Mouse (Mus musculus): Measurements from ENCODE around the gene Lrrn2. TPM values are rescaled to one million over a fixed set of nuclear protein-coding genes. Genes with fewer than 3 reads are reported as not detected.

The Lrrn2 gene
- polyA plus RNA-seq, 1 experiment from 2014 or later = 3.0 TPM

DNA sequence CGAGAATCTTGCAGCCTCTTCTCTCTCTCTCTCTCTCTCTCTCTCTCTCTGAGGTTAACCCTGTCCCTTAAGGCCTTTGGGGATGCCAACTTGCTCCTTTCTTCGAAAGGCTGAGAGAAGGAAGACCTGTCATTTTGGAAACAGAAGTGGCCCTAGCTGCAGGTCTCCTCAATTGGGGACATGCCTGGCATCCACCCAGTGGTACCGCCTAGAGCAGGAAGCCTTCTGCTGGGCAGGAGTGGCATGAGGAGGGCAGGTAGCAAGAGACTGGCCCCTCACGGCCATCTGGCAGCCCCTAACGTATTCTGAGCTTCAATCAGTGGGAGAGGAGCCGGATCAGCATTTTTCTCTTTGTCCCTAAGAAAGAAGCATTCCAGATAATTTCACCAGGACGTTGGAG lies 9.7 kb upstream of the Lrrn2 start:
- Histone ChIP-seq H3K9ac (replicated peaks; ENCODE audit: low read length) (no peak overlapping the region), H3K9me3 (replicated peaks; ENCODE audit: control insufficient read depth, low read length) (no peaks in the 10 kb centered on the region), H3K4me2 (ENCODE audit: low read depth, low read length) (no peak overlapping the region), H3K27me3 (ENCODE audit: control insufficient read depth, insufficient read depth, low read length) (no peaks in the 10 kb centered on the region), H3K27ac (replicated peaks; ENCODE audit: low read depth, low read length) (no peak overlapping the region), H3K4me1 (ENCODE audit: control insufficient read depth, insufficient read depth, low read length) (no peaks in the 10 kb centered on the region), H3K4me3 (ENCODE audit: low read depth, low read length) (no peak overlapping the region), H3K36me3 (replicated peaks; ENCODE audit: control insufficient read depth, insufficient read depth, low read depth, low read length) (no peaks in the 10 kb centered on the region)
- WGBS = 64% methylated on average over 7 of the region's 7 CpGs
- DNase-seq (ENCODE audit: low spot score) (no peak), ATAC-seq (replicated peaks; ENCODE audit: insufficient number of reproducible peaks, low FRiP score, low TSS enrichment, low read depth) (no peak)

DNA sequence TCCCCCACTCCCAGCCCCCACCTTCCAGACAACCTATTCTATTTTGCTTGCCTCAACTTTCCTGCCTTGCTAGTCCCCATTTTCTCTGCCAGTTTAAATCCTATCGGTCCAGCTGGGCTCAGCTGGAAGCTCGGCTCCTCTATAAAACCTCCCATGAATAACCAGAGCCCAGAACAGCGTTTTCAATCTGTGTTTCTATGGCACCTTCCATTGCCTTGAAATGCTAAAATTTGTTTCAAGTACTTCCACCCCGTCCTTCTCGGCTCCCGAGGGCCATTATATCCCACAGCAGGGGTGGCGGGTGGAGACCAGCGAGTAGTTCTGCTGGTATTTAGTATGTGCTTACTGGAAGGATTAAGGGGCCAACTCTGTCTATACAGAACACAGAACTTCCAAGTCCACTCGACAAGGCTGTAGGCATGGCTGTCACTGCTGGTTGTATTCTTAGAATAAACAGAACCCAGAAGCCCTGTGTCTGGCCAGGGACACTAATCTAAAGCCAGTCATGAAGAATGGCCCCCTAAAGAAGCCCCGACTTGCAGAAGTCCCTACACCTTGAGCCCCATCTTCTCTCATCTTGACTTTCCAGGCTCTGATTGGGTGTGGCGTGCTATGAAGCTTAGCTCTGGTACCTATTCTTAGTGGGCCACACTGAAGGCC lies 992 bp upstream of the Lrrn2 start:
- 19% methylated on average over 11 of the region's 11 CpGs for WGBS
- Histone ChIP-seq H3K36me3 (replicated peaks; ENCODE audit: control insufficient read depth, insufficient read depth, low read depth, low read length) (no peaks in the 10 kb centered on the region), H3K4me2 (ENCODE audit: low read depth, low read length) (no peak overlapping the region), H3K9me3 (replicated peaks; ENCODE audit: control insufficient read depth, low read length) (no peaks in the 10 kb centered on the region), H3K4me1 (ENCODE audit: control insufficient read depth, insufficient read depth, low read length) (peaks cover 8% of the 10 kb centered on the region; the same call in 1 of the 2 replicates), H3K4me3 (ENCODE audit: low read depth, low read length) (no peak overlapping the region), H3K27ac (replicated peaks; ENCODE audit: low read depth, low read length) (no peak overlapping the region), H3K27me3 (ENCODE audit: control insufficient read depth, insufficient read depth, low read length) (peaks cover 27% of the 10 kb centered on the region), H3K9ac (replicated peaks; ENCODE audit: low read length) (no peak overlapping the region)
- ATAC-seq (replicated peaks; ENCODE audit: insufficient number of reproducible peaks, low FRiP score, low TSS enrichment, low read depth) (no peak), DNase-seq (ENCODE audit: low spot score) (no peak)

DNA sequence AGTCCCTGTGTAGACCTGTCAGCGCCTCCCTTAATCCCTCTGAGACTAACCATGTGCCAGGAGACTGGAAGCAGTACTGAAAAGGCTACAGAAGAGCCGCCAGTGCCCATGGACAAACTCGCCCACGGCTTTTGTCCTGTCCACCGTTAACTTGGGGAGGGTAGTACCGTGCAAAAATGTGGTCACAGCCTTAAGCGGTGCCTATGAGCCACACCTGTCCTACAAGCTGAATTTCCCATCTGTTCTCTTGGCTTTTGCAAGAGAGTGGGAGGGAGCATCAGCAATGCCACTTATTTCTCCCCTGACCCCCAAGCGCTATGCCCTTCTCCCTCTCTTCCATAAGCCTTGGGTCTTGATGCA lies 292 bp upstream of the Lrrn2 start:
- Histone ChIP-seq H3K27ac (replicated peaks; ENCODE audit: low read depth, low read length) (no peak overlapping the region), H3K9ac (replicated peaks; ENCODE audit: low read length) (peak overlapping the region; percentile 62; the same call in 1 of the 2 replicates), H3K4me3 (ENCODE audit: low read depth, low read length) (peak overlapping the region; percentile 62), H3K9me3 (replicated peaks; ENCODE audit: control insufficient read depth, low read length) (no peaks in the 10 kb centered on the region), H3K36me3 (replicated peaks; ENCODE audit: control insufficient read depth, insufficient read depth, low read depth, low read length) (no peaks in the 10 kb centered on the region), H3K4me2 (ENCODE audit: low read depth, low read length) (peak overlapping the region; percentile 98), H3K4me1 (ENCODE audit: control insufficient read depth, insufficient read depth, low read length) (peaks cover 8% of the 10 kb centered on the region; the same call in 1 of the 2 replicates), H3K27me3 (ENCODE audit: control insufficient read depth, insufficient read depth, low read length) (peaks cover 27% of the 10 kb centered on the region)
- DNase-seq (ENCODE audit: low spot score) (no peak), ATAC-seq (replicated peaks; ENCODE audit: insufficient number of reproducible peaks, low FRiP score, low TSS enrichment, low read depth) (0 out of 2 replicates have a peak, but pooled peaks have one; percentile 1)
- 3% methylated on average over 8 of the region's 8 CpGs for WGBS

DNA sequence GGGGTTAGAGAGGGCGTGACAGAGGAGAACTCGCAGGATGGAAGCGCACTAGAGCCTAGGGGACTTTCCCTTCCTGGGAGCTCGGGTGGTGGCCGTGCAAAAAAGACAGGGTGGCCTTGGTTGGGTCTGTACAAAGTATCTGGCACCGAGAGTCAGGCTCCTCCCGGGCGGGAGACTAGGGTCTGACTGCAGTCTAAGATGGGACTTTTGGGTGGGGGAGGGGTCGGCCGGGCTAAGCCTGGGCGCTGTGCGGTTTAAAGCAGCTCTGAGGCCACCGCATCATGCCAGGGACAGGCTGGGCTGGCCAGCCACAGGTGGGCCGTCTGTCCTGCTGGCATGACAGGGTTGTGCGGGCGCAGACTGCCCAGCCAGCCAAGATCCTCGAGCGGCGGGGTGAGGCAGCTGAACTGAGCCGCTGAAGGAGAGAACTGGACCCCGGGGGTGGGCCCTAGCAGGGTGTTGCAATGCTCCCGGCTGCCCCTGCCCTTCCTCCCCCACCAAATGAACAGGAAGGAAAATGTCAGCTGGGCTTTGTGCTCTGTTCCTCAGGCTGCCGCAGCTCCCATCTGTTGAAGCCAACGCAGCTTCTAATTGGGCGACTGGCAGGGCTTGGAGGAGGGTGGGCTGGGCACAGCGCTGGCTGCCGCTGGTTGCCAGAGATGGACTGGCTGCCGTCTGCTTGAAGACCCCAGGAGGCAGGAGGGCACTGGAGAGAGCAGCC lies 1.1 kb downstream of the Lrrn2 start:
- peak; percentile 47 for DNase-seq (ENCODE audit: low spot score)
- H3K4me2 ChIP-seq (ENCODE audit: low read depth, low read length) = peak overlapping the region; percentile 98
- H3K9ac ChIP-seq (replicated peaks; ENCODE audit: low read length) = peak overlapping the region; percentile 28
- H3K36me3 ChIP-seq (replicated peaks; ENCODE audit: control insufficient read depth, insufficient read depth, low read depth, low read length) = no peaks in the 10 kb centered on the region
- under 1% methylated on average over 26 of the region's 28 CpGs for WGBS
- H3K4me3 ChIP-seq (ENCODE audit: low read depth, low read length) = peak overlapping the region; percentile 62
- H3K27ac ChIP-seq (replicated peaks; ENCODE audit: low read depth, low read length) = no peak overlapping the region
- peaks cover 27% of the 10 kb centered on the region for H3K27me3 ChIP-seq (ENCODE audit: control insufficient read depth, insufficient read depth, low read length)
- H3K4me1 ChIP-seq (ENCODE audit: control insufficient read depth, insufficient read depth, low read length) = peaks cover 8% of the 10 kb centered on the region; the same call in 1 of the 2 replicates
- peak; percentile 40; the same call in 1 of the 2 replicates for ATAC-seq (replicated peaks; ENCODE audit: insufficient number of reproducible peaks, low FRiP score, low TSS enrichment, low read depth)
- H3K9me3 ChIP-seq (replicated peaks; ENCODE audit: control insufficient read depth, low read length) = no peaks in the 10 kb centered on the region

DNA sequence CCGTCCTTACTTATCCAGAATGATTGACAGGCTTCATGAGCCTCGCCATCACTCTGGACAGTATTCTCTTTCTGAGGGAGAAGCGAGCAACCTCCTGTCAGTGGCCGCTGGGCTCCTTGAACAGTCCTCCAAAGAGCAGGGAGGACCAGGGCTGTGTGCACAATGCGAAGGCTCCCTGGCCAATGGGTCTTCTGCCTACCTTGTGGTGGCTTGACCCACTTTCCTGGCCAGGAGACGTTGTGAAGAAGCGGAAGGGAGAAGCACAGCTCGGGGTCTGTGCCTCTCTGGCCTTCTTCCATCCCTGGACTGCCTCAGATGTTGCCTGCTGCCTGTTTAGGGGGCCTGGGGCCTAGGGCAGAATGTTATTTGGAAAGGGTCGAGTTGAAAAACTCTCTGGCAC lies 1.8 kb downstream of the Lrrn2 start:
- H3K36me3 ChIP-seq (replicated peaks; ENCODE audit: control insufficient read depth, insufficient read depth, low read depth, low read length) = no peaks in the 10 kb centered on the region
- H3K9ac ChIP-seq (replicated peaks; ENCODE audit: low read length) = no peak overlapping the region
- H3K4me1 ChIP-seq (ENCODE audit: control insufficient read depth, insufficient read depth, low read length) = peaks cover 8% of the 10 kb centered on the region; the same call in 1 of the 2 replicates
- H3K9me3 ChIP-seq (replicated peaks; ENCODE audit: control insufficient read depth, low read length) = no peaks in the 10 kb centered on the region
- H3K27me3 ChIP-seq (ENCODE audit: control insufficient read depth, insufficient read depth, low read length) = peaks cover 27% of the 10 kb centered on the region
- no peak for DNase-seq (ENCODE audit: low spot score)
- ATAC-seq (replicated peaks; ENCODE audit: insufficient number of reproducible peaks, low FRiP score, low TSS enrichment, low read depth) = 0 out of 2 replicates have a peak, but pooled peaks have one; percentile 1
- no peak overlapping the region; the same call in 1 of the 2 replicates for H3K4me3 ChIP-seq (ENCODE audit: low read depth, low read length)
- WGBS = 37% methylated on average over 9 of the region's 9 CpGs
- H3K27ac ChIP-seq (replicated peaks; ENCODE audit: low read depth, low read length) = no peak overlapping the region
- H3K4me2 ChIP-seq (ENCODE audit: low read depth, low read length) = peak overlapping the region; percentile 98

DNA sequence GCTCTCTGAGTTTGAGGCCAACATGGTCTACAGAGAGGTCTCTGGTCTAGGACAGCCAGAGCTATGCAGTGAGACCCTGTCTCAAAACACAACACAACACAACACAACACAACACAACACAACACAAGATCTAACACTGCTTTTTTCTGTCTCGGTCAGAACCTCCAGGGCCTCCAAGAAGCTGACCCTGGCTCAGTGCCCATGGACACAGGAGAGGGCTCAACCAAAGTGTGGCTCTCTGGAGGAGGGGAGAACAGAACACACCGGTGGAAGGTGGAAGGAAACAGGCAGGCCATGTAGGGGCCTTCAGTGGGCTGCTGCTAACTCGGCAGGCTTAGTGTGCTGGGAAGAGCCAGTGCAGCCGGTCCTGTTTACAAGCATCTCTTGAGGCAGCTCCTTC lies 5.6 kb downstream of the Lrrn2 start:
- Histone ChIP-seq H3K4me1 (ENCODE audit: control insufficient read depth, insufficient read depth, low read length) (peaks cover 8% of the 10 kb centered on the region; the same call in 1 of the 2 replicates), H3K27ac (replicated peaks; ENCODE audit: low read depth, low read length) (no peak overlapping the region), H3K9me3 (replicated peaks; ENCODE audit: control insufficient read depth, low read length) (no peaks in the 10 kb centered on the region), H3K36me3 (replicated peaks; ENCODE audit: control insufficient read depth, insufficient read depth, low read depth, low read length) (no peaks in the 10 kb centered on the region), H3K4me3 (ENCODE audit: low read depth, low read length) (no peak overlapping the region), H3K27me3 (ENCODE audit: control insufficient read depth, insufficient read depth, low read length) (peaks cover 9% of the 10 kb centered on the region), H3K9ac (replicated peaks; ENCODE audit: low read length) (no peak overlapping the region), H3K4me2 (ENCODE audit: low read depth, low read length) (no peak overlapping the region)
- no peak for DNase-seq (ENCODE audit: low spot score)
- ATAC-seq (replicated peaks; ENCODE audit: insufficient number of reproducible peaks, low FRiP score, low TSS enrichment, low read depth) = no peak
- 40% methylated on average over 4 of the region's 4 CpGs for WGBS

DNA sequence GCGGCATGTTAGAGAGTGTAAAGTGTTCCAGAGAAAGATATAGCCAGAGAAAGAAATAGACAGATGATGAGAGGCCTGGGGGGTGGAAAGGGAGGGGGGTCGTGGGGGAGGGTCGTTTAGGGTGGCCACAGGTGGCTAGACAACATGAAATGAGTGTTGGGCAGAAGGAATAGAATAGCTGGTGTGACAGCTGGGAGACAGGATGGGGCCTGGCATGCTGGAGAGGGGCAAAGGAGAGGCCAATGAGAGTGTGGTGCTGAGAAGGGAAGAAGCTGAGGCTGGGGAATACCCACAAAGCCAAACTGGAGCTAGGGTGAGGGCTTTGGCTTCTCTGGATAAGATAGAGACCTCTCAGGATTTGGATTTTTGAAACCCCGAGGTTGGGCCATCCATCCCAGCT lies 6.6 kb downstream of the Lrrn2 start:
- no peak for DNase-seq (ENCODE audit: low spot score)
- ATAC-seq (replicated peaks; ENCODE audit: insufficient number of reproducible peaks, low FRiP score, low TSS enrichment, low read depth) = no peak
- Histone ChIP-seq H3K4me3 (ENCODE audit: low read depth, low read length) (no peak overlapping the region), H3K36me3 (replicated peaks; ENCODE audit: control insufficient read depth, insufficient read depth, low read depth, low read length) (no peaks in the 10 kb centered on the region), H3K9me3 (replicated peaks; ENCODE audit: control insufficient read depth, low read length) (no peaks in the 10 kb centered on the region), H3K4me1 (ENCODE audit: control insufficient read depth, insufficient read depth, low read length) (0 out of 2 replicates have a peak, but pooled peaks cover 2% of the 10 kb centered on the region), H3K9ac (replicated peaks; ENCODE audit: low read length) (no peak overlapping the region), H3K27me3 (ENCODE audit: control insufficient read depth, insufficient read depth, low read length) (peaks cover 4% of the 10 kb centered on the region), H3K4me2 (ENCODE audit: low read depth, low read length) (no peak overlapping the region), H3K27ac (replicated peaks; ENCODE audit: low read depth, low read length) (no peak overlapping the region)
- 54% methylated on average over 4 of the region's 4 CpGs for WGBS

DNA sequence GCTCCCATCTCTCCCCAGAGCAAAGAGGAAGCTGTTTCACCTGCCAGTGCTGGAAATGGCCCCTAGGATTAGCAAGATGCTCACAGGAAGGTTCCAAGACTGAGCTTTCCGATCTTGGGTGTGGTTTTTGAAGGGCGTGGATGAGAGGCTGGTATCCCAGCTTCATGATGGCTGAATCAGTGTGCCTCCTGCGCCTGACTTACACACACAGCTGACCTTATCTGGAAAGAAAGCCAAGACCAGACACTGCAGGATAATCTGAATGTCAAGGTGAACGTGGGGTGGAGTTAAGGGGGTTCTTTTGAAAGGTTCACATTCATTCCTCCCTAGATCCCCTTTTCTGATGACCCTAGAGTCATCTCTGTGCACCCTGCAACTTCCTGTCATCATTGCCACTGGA lies 8.7 kb downstream of the Lrrn2 start:
- no peak overlapping the region for H3K27ac ChIP-seq (replicated peaks; ENCODE audit: low read depth, low read length)
- no peak overlapping the region for H3K9ac ChIP-seq (replicated peaks; ENCODE audit: low read length)
- H3K27me3 ChIP-seq (ENCODE audit: control insufficient read depth, insufficient read depth, low read length) = no peaks in the 10 kb centered on the region
- DNase-seq (ENCODE audit: low spot score) (no peak), ATAC-seq (replicated peaks; ENCODE audit: insufficient number of reproducible peaks, low FRiP score, low TSS enrichment, low read depth) (no peak)
- no peaks in the 10 kb centered on the region for H3K9me3 ChIP-seq (replicated peaks; ENCODE audit: control insufficient read depth, low read length)
- H3K36me3 ChIP-seq (replicated peaks; ENCODE audit: control insufficient read depth, insufficient read depth, low read depth, low read length) = no peaks in the 10 kb centered on the region
- no peak overlapping the region for H3K4me3 ChIP-seq (ENCODE audit: low read depth, low read length)
- WGBS = 78% methylated on average over 4 of the region's 4 CpGs
- H3K4me2 ChIP-seq (ENCODE audit: low read depth, low read length) = no peak overlapping the region
- no peaks in the 10 kb centered on the region for H3K4me1 ChIP-seq (ENCODE audit: control insufficient read depth, insufficient read depth, low read length)
